Mouse (Mus musculus) forebrain, postnatal 0 days (tissue): ENCODE measurements around the gene Jsrp1. TPM values are rescaled to one million over a fixed set of nuclear protein-coding genes. Genes with fewer than 3 reads are reported as not detected.
"Not testable (repeated sequence)": the region's sequence is repeated elsewhere in the genome, so short reads cannot be mapped to it uniquely, and the experiment has no call there.

Experiments
- ATAC-seq: fragments of 200-750 bp; cut with Nextera tagmentation; 2 replicates; pipeline ENCODE4 v1.8.0; 2017; ENCODE audit warnings: mild to moderate bottlenecking, moderate library complexity
- DNase-seq: peaks from one replicate; pipeline ENCODE4 v3.0.0-alpha.2; 2015
- H3K27ac ChIP-seq: fragments of 300-500 bp; sonication (generic); 2 replicates; pipeline ENCODE4 v1.5.1; 2014; ENCODE audit warnings: low read depth, mild to moderate bottlenecking, antibody characterized with exemption, low read length, moderate library complexity, mixed read lengths
- H3K27me3 ChIP-seq: fragments of 300-500 bp; sonication (generic); 2 replicates; pipeline ENCODE4 v1.6.1; 2014; ENCODE audit warnings: mild to moderate bottlenecking, low read length, mixed read lengths; ENCODE audit not compliant: insufficient read depth
- H3K36me3 ChIP-seq: fragments of 300-500 bp; sonication (generic); 2 replicates; pipeline ENCODE4 v1.6.1; 2014; ENCODE audit warnings: mild to moderate bottlenecking, moderate library complexity; ENCODE audit not compliant: insufficient read depth
- H3K4me1 ChIP-seq: fragments of 300-500 bp; sonication (generic); 2 replicates; pipeline ENCODE4 v1.6.1; 2014; ENCODE audit warnings: antibody characterized with exemption; ENCODE audit not compliant: insufficient read depth
- H3K4me2 ChIP-seq: fragments of 300-500 bp; sonication (generic); 2 replicates; pipeline ENCODE4 v1.6.1; 2014; ENCODE audit warnings: low read depth, mild to moderate bottlenecking, moderate library complexity
- H3K4me3 ChIP-seq: fragments of 300-500 bp; sonication (generic); 2 replicates; pipeline ENCODE4 v1.5.1; 2014; ENCODE audit warnings: low read depth, low read length, mixed read lengths
- H3K9ac ChIP-seq: fragments of 300-500 bp; sonication (generic); 2 replicates; pipeline ENCODE4 v1.6.1; 2014; ENCODE audit warnings: mild to moderate bottlenecking
- H3K9me3 ChIP-seq: fragments of 300-500 bp; sonication (generic); 2 replicates; pipeline ENCODE4 v1.6.1; 2016; ENCODE audit warnings: low read length
- CTCF ChIP-seq: sonication (generic); IDR thresholded peaks from 2 replicates; pipeline ENCODE4 v1.5.1; 2016; ENCODE audit warnings: antibody characterized with exemption, control low read depth, low read depth
- WGBS: fragments of 180-500 bp; shearing (Covaris S2); extraction: QIAGEN DNeasy Blood & Tissue Kit; methylation state at CpG from one replicate; pipeline ENCODE4 v1.1.7; 2014; 5-methylcytosine and 5-hydroxymethylcytosine counted together
- polyA plus RNA-seq: library from polyadenylated mRNA; unstranded; fragments of >200 nt; fragmentation: Nextera tagmentation; extraction: Ambion mirVana; gene quantifications from 2 replicates; pipeline ENCODE4 v1.2.1, GENCODE M21; 2015
- total RNA-seq: library from RNA; depleted of rRNA; stranded (reverse); fragments of >200 nt; gene quantifications from 2 replicates; pipeline ENCODE4 v1.2.3, GENCODE M21; 2014

Gene Jsrp1
- total and polyA plus RNA-seq, 2 experiments from 2014 or later, result 0.38 to 0.76 TPM

DNA sequence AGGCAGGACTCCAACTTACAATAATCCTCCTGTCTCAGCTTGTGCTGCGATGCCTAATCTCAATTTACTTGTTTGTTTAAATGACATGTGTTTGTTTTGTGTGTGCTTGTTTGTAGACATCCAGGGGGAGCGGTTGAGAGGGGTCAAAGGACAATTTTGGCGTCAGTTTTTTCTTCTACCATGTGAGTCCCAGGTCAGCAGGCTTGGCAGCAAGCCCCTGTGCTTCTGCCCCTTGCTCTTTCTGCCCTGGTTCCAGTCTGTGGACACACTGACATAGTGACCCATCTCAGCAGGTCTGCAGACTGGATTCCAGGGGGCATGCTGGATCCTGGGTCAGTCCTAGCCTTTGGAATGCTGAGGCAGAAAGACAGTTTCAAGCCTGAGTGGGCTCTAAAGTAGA lies 6.1 kb upstream of the Jsrp1 start:
- H3K4me2 ChIP-seq, result no peak overlapping the region
- no peak overlapping the region for H3K27ac ChIP-seq
- no peak overlapping the region for H3K9ac ChIP-seq
- H3K9me3 ChIP-seq, result no peaks in the 10 kb centered on the region
- DNase-seq (no peak), ATAC-seq (no peak)
- H3K36me3 ChIP-seq, result no peaks in the 10 kb centered on the region
- H3K4me3 ChIP-seq, result no peak overlapping the region
- H3K4me1 ChIP-seq, result no peaks in the 10 kb centered on the region
- no peak for TF ChIP-seq CTCF
- no peaks in the 10 kb centered on the region for H3K27me3 ChIP-seq
- WGBS, result 56% methylated on average over 3 of the region's 3 CpGs

DNA sequence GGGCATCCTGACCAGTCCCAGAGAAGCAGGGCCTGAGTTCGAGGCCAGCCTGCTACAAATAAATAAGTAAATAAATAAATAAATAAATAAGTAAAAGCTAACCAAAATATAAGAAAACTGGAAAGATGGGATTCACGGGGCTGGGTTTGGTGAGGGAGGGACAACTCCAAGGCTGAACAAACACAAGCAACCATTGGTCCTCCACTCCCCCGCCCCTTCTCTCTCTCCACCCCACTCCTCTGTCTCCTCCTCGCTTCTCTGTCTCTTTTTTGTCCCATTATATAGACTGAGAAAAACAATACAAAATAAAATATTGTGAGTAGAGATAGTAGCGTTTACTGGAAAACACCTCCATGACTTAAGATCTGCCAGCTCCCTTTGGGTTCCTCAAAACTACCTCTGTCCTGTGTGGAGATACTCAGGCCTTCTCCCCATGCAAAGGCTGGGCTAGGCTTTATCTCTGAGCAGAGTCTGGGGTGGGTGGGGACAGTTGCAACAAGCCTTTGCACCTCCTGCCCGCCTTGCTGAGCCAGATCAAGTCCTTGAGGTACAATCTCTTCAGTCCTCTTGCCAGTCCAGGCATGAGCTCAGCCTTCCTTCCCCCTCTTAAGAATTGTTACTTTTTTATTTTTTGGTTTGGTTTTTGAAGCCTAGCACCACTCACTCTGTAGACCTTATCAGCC lies 5.4 kb upstream of the Jsrp1 start:
- Histone ChIP-seq H3K27me3 (no peaks in the 10 kb centered on the region), H3K9me3 (no peaks in the 10 kb centered on the region), H3K9ac (no peak overlapping the region), H3K4me1 (no peaks in the 10 kb centered on the region), H3K36me3 (no peaks in the 10 kb centered on the region), H3K4me2 (no peak overlapping the region), H3K27ac (no peak overlapping the region), H3K4me3 (no peak overlapping the region)
- no peak for ATAC-seq
- DNase-seq, result no peak
- no peak for TF ChIP-seq CTCF
- WGBS, result 56% methylated on average over 6 of the region's 6 CpGs

DNA sequence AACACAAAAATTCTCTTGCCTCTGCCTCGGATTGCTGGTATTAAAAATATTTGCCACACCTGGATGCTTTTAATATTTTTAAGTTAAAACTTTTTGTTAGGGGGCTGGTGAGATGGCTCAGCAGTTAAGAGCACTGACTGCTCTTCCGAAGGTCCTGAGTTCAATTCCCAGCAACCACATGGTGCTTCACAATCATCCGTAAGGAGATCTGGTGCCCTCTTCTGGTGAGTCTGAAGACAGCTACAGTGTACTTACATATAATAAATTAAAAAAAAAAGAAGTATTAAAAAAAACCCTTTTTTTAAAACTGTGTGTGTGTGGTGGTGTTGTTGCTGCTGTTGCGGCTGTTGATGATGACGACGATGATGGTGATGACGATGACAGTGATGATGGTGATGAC lies 4.7 kb upstream of the Jsrp1 start:
- DNase-seq, ATAC-seq, H3K27ac ChIP-seq, H3K27me3 ChIP-seq, H3K4me1 ChIP-seq, H3K4me3 ChIP-seq, H3K9ac ChIP-seq, H3K36me3 ChIP-seq, H3K4me2 ChIP-seq, H3K9me3 ChIP-seq: not testable (repeated sequence)
- 79% methylated on average over 7 of the region's 7 CpGs for WGBS
- TF ChIP-seq CTCF, result peak; percentile 26; the same call in 1 of the 2 replicates

DNA sequence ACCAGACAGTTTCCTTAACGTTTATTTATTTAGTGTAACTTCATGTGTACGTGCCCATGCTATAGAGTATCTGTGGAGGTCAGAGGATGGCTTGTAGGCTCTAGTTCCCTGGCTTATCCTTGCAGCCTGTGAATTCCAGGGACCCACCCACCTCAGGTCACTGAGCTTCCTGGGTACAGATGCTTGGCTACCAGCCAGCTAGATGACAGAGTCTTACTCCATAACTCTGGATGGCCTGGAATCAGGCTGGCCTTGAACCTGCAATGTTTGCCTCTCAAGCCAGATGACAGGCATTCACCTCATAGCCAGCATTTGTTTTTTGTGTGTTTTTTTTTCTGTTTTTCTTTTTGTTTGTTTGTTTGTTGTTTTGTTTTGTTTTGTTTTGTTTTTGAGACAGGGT lies 3.9 kb upstream of the Jsrp1 start:
- no peak overlapping the region for H3K27ac ChIP-seq
- no peaks in the 10 kb centered on the region for H3K36me3 ChIP-seq
- H3K9me3 ChIP-seq, result no peaks in the 10 kb centered on the region
- H3K4me2 ChIP-seq, result no peak overlapping the region
- no peak overlapping the region for H3K9ac ChIP-seq
- no peaks in the 10 kb centered on the region for H3K27me3 ChIP-seq
- H3K4me1 ChIP-seq, result no peaks in the 10 kb centered on the region
- no peak overlapping the region for H3K4me3 ChIP-seq
- no peak for DNase-seq
- ATAC-seq, result no peak
- TF ChIP-seq CTCF, result no peak
- WGBS, result 63% methylated on average over 2 of the region's 2 CpGs

DNA sequence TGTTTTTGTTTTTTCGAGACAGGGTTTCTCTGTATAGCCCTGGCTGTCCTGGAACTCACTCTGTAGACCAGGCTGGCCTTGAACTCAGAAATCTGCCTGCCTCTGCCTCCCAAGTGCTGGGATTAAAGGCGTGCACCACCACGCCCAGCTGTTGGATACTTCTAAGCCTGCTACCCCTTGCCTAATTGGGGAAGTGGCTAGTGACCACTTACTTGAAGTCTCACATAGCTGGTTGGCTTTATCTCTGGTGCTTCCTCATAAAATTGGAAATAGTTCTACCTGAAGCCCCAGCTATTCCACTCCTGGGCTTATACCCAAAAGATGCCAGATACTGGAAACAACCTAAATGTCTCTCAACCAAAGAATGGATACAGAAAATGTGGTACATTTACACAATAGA lies 3.0 kb upstream of the Jsrp1 start:
- ATAC-seq, H3K27ac ChIP-seq: not testable (repeated sequence)

DNA sequence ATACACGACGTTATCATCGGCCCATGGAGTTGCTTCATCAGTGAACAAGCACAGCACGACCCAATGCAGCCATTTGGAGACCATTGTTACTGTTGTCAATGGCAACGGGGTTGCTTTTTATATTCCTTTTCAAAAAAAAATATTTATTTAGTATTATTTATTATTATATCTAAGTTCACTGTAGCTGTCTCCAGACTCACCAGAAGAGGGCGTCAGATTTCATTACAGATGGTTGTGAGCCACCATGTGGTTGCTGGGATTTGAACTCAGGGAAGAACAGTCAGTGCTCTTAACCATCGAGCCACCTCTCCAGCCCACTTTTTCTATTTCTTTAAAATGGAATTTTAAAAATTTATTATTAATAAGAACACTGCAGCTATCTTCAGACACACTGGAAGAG lies 1.5 kb upstream of the Jsrp1 start:
- no peak overlapping the region for H3K4me2 ChIP-seq
- H3K4me3 ChIP-seq, result no peak overlapping the region
- no peak overlapping the region for H3K9ac ChIP-seq
- no peaks in the 10 kb centered on the region for H3K36me3 ChIP-seq
- ATAC-seq, result no peak
- no peaks in the 10 kb centered on the region for H3K4me1 ChIP-seq
- H3K9me3 ChIP-seq, result no peaks in the 10 kb centered on the region
- peaks cover 9% of the 10 kb centered on the region for H3K27me3 ChIP-seq
- WGBS, result 59% methylated on average over 7 of the region's 7 CpGs
- TF ChIP-seq CTCF, result no peak
- DNase-seq, result no peak
- no peak overlapping the region for H3K27ac ChIP-seq

More for the DNA sequence above, 3.0 kb upstream of the Jsrp1 start:
- DNase-seq, H3K4me3 ChIP-seq, H3K27me3 ChIP-seq, H3K9ac ChIP-seq, H3K4me2 ChIP-seq, H3K4me1 ChIP-seq, H3K36me3 ChIP-seq, H3K9me3 ChIP-seq: not testable (repeated sequence)
- WGBS, result 77% methylated on average over 3 of the region's 3 CpGs

DNA sequence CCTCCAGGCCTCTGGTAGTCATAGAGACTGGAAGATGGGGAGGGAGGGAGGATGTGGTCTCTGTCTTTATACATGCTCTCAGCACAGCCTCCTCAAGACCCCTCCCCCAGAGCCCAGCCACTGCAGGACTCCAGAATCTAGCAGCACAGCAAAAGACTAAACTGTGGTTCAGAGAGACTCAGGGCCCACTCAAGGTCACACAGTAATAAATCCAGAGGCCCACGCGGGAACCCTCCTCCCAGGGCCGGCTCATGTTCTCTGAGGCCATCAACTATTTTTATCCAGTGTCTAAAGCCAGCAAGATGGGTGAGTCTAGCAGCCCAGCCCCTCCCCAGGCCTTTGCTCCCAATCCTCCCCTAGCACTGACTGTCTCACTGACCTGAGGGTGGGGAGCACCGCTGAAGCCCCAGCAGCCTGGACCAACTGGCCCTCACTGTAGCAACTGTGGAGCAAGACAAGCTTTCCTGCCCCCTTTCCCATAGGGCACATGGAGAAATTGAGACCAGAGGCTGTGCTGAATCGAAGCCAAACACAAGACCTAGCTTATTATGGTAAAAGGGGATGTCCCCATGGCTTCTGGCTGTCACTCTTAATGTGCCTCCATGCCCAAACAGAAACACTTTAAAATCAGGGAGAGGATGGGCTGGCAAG lies 782 bp downstream of the Jsrp1 start:
- 65% methylated on average over 5 of the region's 5 CpGs for WGBS

More for the DNA sequence above, 782 bp downstream of the Jsrp1 start:
- Histone ChIP-seq H3K9ac (no peak overlapping the region), H3K4me1 (peaks cover 3% of the 10 kb centered on the region; the same call in 1 of the 2 replicates), H3K27me3 (peaks cover 10% of the 10 kb centered on the region), H3K36me3 (no peaks in the 10 kb centered on the region), H3K4me2 (no peak overlapping the region), H3K27ac (no peak overlapping the region), H3K4me3 (no peak overlapping the region), H3K9me3 (no peaks in the 10 kb centered on the region)
- no peak for DNase-seq
- TF ChIP-seq CTCF, result no peak
- ATAC-seq, result no peak
